Mouse (Mus musculus) effector memory CD4-positive, alpha-beta T cell, adult 5 months (primary cell): ENCODE results near the gene Nabp1. TPM values are rescaled to one million over a fixed set of nuclear protein-coding genes. Genes with fewer than 3 reads are reported as not detected.

Experiments used
- polyA plus RNA-seq: library from polyadenylated mRNA; unstranded; fragments of 100-300 nt; shearing (Covaris generic); gene quantifications from one replicate; pipeline ENCODE4 v1.2.1, GENCODE M21; 2017

The Nabp1 gene
- polyA plus RNA-seq, result 857 TPM

DNA sequence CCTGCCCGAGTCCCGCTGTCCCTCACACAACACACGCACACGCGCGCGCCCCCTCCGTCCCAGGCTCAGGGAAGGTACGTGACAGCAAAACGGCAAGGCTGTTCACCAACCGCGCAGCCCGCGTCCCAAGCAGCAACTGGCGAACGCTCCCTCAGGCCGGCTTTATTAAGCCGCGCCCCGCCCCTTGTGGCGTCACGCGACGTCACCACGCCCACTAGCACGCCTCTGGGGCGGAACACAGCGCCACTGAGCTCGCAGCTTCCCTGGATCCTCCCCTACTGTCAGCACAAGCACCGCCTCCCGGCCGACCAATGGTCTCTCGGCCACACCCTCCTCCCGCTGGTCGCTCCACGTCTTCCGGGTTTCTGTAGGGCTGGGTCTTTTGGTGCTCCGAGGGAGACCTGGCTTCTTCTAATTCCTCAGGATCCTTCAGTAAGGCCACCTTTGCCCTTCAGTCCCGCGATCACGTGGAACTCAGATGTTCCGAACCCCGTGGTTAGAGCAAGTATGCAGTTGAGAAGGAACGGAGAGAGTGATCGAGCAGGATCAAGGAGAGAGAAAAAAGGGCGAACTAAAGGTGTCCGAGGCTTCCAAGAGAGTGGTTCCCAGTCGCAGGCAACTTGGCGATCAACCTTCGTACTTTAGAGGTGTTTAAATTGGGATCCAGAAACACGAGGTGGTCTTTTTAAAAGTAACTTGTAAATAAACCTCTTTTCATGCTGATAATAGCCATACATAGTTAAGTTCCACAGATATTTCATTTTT is at the start of gene Nabp1:
TSS of gene Nabp1 (minus strand) at position 164 of the 765 bp plus-strand sequence.

Other genes starting within 250 kb of the Nabp1 start
- not detected for gene Cavin2, start 189.3 kb downstream of the Nabp1 start, polyA plus RNA-seq